Mouse (Mus musculus) G1E-ER4 (cell line): ENCODE results near the gene Nup107. TPM values are rescaled to one million over a fixed set of nuclear protein-coding genes. Genes with fewer than 3 reads are reported as not detected.

Experiments
- GATA1 ChIP-seq: IDR thresholded peaks from one replicate; pipeline ENCODE4 v1.8.0; 2012; ENCODE audit warnings: low read length, inconsistent platforms
- polyA plus RNA-seq: library from polyadenylated mRNA; stranded (reverse); fragments of >175 nt; gene quantifications from 2 replicates; pipeline ENCODE4 v1.2.3, GENCODE M21; 2012

Nup107 gene
- polyA plus RNA-seq, 1 experiment, result 78.1 TPM

DNA sequence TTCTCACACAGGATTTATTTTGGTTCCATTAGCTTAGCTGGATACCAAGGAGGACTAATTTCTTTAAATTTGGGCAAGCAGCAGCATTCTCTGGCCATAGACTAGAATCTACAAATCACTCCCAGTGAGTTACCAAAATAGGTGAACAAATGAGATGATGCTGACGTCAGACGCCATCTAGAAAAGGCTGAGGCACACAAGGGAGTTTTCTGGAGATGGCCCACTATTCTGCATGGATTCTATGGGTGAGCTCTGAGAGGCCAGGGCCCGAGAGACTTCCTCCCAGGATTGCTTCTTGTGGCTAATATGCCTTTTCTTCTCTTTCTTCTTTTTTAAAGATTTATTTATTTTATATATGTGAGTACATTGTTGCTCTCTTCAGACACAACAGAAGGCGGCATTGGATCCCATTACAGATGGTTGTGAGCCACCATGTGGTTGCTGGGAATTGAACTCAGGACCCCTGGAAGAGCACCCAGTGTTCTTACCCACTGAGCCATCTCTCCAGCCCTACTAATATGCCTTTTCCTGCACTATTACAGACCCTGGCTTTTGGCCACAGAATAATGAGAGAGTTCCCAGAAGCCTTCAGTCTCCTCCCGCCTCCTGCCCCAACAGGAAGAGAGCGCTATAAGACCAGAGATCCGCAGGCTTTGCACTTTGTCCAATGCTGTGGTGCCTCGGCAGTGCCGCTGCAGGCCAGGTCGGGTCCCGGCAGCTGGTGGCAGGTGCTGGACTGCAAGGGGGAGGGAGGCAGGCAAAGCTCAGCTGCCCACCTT, 27.2 kb downstream of the Nup107 start:
- TF ChIP-seq GATA1, result no peak

DNA sequence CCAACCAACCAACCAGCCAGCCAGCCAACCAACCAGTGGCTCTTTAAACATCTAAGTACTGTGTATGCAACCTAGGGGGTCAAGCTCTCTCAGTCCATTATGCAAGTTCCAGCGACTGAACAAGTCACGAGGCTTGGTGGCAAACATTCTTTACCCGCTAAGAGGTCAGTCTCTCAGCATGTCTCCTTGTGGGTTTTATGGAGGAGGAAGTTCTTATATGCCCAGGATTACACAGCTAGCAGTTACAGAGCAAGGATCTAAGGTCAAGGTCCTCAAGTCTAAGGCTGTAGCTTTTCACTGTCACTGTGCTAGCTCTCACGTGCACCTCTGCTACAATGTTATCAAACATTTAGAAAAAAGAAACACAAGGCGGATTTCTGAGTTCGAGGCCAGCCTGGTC, 27.9 kb downstream of the Nup107 start:
- TF ChIP-seq GATA1, result no peak

DNA sequence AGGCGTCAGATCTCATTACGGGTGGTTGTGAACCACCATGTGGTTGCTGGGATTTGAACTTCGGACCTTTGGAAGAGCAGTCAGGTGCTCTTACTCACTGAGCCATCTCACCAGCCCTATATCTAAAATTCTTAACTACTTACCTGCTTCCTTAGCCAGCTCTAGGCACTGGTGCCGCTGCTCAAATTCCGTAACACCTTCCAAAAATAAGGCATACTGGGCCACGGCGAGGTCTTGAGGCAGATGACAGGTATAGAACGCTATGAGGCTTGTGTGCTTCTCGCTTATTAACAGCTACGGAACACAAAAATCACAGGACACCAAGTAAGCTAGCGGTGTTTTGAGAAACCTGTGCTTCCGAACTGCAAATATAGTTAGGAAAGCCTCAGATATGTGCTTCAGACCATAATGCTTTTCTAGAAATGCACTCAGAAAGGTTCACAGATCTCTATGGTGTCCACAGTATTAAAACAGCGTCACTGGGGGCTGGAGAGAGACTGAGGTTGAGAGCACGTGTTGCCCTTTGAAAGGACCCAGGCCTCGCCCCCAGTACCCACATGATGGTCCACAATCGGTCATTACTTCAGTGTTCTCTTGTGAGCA, 28.8 kb downstream of the Nup107 start:
- TF ChIP-seq GATA1, result no peak

DNA sequence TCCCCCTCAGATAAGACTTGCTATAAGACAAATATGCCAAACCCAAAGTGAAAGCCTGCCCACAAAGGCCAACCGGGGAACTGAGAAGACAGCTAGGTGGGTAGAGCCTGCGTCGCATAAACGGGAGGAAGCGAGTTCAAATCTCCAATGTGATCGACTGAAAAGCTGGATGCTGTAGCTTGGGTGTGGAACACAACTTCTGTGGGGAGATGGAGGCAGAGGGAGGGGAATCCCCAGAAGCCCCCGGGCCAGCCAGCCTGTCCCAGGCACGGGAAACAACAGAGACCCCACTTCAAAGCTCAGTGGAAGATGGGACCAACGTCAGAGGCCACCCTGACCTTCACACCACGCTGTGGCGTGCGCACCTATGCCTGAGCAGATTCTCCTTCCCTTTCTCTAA, 29.5 kb downstream of the Nup107 start:
- TF ChIP-seq GATA1, result no peak

DNA sequence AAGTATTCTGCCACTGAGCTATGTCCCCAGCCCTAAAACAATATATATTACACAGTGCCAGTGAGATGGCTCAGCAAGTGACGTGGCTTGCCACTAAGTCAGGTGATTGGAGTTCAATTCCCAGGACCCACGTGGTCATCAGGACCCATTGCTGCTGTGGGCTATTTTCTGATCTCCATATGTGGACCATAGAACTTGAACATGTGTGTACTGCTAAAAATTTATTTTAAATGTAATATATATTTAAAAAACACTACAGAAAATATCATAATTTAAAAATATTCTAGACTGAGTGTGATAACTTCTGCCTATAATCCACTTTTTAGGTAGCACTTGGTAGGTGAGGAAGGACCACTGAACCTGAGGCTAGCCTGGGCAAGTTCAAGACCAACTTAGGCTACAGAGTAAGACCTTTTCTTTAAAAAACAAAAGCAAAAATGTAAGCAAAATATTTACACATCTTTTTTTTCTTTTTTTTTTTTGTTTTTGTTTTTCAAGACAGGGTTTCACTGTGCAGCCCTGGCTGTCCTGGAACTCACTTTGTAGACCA, 30.1 kb downstream of the Nup107 start:
- TF ChIP-seq GATA1, result no peak

DNA sequence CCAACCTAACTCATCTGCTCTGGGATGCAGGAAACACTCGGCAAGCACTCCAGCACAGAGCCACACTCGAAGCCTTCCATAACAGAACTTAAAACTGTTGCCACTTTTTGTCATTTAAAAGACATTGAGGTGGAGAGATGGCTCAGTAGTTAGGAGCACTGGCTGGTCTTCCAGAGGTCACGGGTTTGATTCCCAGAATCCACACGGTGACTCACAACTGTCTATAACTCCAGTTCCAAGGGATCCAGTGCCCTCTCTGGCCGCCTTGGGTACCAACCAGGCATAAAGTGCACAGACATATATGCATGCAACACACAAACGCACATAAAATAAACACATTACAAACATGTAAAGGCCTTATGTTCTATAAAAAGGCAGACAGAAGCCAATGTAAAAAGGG, 31.0 kb downstream of the Nup107 start:
- no peak for TF ChIP-seq GATA1

DNA sequence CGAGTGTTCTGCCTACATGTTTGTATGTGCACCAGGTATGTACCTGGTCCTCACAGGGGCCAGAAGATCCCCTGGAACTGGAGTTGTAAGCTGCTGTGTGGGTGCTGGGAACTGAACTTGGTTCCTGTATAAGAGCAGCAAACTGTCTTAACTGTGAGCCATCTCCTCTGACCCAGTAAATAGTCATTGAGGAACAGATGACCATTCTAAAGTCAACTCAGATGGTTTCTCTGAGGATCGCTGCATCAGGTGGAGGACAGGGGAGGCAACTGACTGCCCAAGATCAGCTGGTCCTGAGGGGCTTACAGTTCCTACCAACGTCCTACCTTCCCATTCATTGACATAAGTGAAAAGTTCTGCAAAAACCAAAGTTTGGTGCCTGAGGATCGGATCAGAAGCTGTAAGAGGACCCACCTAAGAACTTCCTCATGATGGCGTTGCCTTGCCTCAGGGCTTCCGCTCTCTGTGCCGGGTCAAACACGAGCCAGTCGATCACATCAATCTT, 31.6 kb downstream of the Nup107 start:
- no peak for TF ChIP-seq GATA1

DNA sequence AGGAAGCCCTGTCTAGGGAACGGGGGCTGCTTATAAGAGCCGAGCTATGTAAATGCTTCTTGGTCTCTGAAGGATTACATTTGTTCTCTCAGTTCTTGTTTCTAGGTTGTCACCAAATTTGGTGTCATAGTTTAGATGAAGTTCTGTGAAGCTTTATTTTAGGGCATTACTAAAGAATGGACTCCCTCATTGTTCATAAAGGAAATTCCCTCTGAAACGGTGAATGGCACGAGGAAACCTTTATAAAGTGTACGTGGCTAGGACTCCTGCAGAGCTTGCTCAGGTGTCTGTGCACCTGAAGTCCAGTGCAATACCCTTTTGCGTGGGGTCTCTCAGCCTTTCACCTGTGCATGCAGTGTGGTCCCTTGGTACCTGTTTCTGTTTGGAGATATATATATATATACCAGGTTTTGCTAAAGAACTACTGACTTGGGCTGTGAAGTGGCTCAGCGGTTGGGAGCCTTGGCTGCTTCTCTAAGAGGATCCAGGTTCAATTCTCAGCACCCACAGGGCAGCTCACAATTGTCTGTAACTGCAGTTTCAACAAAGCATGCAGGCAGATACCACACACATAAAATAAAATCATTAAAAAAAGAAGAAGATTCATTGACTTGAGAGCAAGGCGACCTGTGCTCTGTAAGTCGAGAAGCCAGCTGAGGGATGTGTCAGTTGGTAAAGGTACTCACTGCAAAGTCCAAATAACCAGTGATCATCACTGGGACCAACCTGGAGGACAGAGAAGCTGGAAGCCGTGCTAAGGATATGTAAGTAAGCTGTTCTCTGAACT, 32.5 kb downstream of the Nup107 start:
- no peak for TF ChIP-seq GATA1

DNA sequence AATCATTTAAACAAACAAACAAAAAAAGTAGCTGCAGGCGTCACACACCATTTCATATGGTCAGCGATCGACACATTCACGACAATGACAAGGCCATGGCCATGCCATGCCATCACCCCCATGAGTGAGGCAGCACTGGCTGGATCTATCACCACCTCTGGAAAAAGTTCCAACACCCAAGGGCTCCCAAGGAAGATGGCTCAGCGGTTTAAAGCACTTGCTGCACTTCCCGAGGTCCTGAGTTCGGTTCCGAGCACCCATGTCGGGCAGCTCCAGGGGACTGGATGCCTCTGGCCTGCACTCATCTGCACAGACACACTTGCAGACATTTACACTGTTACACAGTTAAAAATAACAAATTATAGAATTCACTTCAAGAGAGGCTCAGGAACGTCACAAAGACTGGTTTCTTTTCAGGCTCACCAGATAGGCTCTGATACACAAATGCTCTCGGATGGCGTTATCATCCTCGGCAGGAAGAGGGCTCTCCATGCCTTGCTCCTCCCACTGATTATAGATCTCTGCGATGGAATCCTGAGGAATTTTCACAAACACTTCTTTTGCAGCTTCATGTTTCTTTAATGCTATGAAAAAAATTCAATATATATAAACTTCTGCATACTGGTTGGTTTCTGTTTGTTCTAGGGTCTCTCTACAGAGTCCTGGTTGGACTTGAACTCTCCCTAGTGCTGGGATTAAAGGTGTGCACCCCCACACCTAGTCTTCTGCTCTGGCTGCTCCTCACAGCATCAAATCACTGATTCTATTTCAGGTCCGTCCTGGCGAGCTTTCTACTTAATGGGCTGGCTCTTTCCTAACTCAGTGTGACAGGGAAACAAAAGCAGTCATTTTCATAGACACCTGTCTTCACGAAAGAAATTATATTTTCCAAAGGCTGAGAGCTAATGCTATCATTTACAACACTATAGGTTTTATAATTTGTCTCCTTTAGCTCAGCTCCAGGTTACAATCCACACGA, 33.5 kb downstream of the Nup107 start:
- TF ChIP-seq GATA1, result no peak

DNA sequence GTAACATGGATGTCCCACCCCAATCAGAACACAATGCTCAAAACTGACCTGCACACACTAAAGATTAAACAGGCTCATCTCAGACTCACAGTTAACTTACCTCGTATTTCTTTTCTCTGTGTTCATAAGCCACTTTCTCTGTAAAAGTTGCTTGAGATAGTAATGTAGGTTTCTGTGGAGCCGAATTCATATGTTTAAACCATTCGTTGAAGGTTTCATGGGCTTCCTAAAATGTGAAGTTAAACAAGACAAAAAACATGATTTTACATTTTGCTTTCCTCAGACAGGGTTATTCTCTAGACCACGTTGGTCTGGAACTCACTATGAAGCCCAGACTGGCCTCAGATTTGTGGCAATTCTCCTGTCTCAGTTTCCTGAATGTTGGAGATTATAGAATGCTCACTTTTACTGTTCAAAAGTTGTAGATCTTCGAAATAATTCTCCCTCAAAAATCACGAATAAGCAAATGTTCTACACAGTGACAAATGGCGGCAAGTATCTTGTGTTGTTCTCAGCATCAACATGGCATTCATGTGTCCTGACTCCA, 34.6 kb downstream of the Nup107 start:
- TF ChIP-seq GATA1, result no peak

DNA sequence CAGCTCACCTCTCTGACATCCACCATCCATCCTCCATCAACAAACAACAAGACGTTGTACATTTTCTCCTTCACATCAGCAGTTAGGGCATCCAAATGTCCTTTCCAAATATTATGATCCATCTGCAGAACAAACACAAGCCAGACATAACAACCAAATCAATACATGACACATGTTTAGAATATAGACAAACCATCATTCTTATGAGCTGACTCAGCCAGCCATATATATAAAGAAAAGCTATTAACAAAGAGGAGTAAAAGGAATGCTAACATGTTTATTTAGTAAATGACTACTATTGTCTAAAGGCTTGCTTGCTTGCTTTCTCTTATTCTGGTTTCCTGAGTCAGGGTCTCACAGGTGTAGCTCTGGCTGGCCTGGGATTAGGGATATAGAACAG, 35.2 kb downstream of the Nup107 start:
- TF ChIP-seq GATA1, result no peak

DNA sequence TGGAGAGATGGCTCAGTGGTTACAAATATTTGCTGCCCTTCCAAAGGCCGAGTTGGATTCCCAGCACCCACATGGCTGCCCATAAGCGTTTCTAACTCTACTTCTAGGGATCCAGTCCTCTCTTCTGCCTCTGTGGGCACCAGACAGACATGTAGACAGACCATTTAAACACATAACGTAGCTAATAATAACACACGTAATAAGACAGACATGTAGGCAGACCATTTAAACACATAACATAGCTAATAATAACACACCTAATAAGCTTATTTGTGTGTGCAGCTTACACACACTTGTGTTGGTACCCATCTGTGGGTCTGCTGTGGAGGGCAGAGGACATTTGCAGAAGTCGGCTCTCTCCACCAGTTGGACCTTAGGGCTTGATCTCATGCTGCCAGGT, 35.7 kb downstream of the Nup107 start:
- no peak for TF ChIP-seq GATA1

DNA sequence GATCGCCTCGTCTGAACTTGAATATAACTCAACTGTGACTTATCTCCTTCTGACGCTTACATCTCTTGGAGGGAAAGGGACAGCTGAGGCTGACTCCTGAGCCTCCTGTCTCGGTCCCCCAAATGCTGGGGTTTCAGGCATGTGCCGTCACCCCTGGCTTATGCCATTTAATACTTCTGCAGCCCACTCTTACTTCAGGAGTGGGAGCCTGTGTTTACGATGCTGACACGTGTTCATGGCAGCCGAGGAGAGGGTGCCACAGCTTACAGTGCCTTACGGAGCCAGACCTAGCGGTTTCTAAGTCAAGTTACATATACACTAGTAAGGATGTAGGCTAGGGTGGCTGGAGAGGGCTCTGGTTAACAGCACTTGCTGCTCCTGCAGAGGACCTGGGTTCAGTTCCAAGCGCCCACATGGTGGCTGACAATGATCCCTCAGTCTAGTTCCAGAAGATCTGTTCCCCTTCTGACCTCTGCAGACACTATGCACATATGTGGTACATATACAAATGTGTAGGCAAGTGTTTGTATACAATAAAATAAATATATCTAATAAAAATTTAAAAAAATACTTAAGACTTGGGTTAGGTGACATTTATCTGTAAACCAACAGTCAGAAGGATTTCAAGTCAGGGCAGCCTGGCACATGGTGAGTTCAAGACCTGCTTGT, 36.6 kb downstream of the Nup107 start:
- no peak for TF ChIP-seq GATA1
